Mouse (Mus musculus) gastrocnemius, postnatal 14 days (tissue): Measurements from ENCODE around the gene Pim1. TPM values are rescaled to one million over a fixed set of nuclear protein-coding genes. Genes with fewer than 3 reads are reported as not detected.

ENCODE experiments used
- total RNA-seq, 2 experiments: library from RNA; stranded (reverse); gene quantifications; 2 replicates each; pipeline ENCODE4 v1.2.3; 2021

Gene Pim1
- total RNA-seq, 2 experiments from 2014 or later = 17.6 to 18.2 TPM

Other genes starting within 250 kb of the Pim1 start
- gene Ppil1, start 226.6 kb upstream of the Pim1 start, total RNA-seq = 1 to 10 TPM; 8.4 to 9.7 TPM
- gene BC004004, start 222.0 kb upstream of the Pim1 start, total RNA-seq = 100 to 1,000 TPM; 115 TPM
- gene Pi16, start 173.1 kb upstream of the Pim1 start, total RNA-seq = 10 to 100 TPM; 25.4 to 37.9 TPM
- 100 to 1,000 TPM; 141 to 160 TPM for gene Mtch1, start 142.8 kb upstream of the Pim1 start, total RNA-seq
- 1 to 10 TPM; 1.6 to 1.8 TPM for gene Fgd2, start 129.8 kb upstream of the Pim1 start, total RNA-seq
- gene Gm17657, start 58.9 kb downstream of the Pim1 start, total RNA-seq = not detected
- gene Tbc1d22b, start 59.0 kb downstream of the Pim1 start, total RNA-seq = 1 to 10 TPM; 8.0 to 8.2 TPM
- gene Tmem217, start 61.6 kb downstream of the Pim1 start, total RNA-seq = not detected
- 10 to 100 TPM; 19.8 to 25.6 TPM for gene Rnf8, start 124.0 kb downstream of the Pim1 start, total RNA-seq
- under 1 TPM; 0.68 to 0.86 TPM for gene Gm28043, start 124.1 kb downstream of the Pim1 start, total RNA-seq
- 10 to 100 TPM; 36.7 to 38.8 TPM for gene Cmtr1, start 169.8 kb downstream of the Pim1 start, total RNA-seq
- gene Ccdc167, start 226.3 kb downstream of the Pim1 start, total RNA-seq = 1 to 10 TPM; 5.5 to 6.2 TPM